Mouse (Mus musculus) embryonic fibroblast, embryonic 13.5 days (primary cell): Measurements from ENCODE around the gene Serpina3k.

Experiments used
- CTCF ChIP-seq: IDR thresholded peaks from 2 replicates; pipeline ENCODE4 v1.5.1; 2011; ENCODE audit warnings: mild to moderate bottlenecking, control low read depth, low read length, moderate library complexity, borderline replicate concordance; ENCODE audit not compliant: insufficient read depth
- POLR2A ChIP-seq: IDR thresholded peaks from 2 replicates; pipeline ENCODE4 v1.6.1; 2011; ENCODE audit warnings: low read depth, mild to moderate bottlenecking, control low read depth, low read length, moderate library complexity

GRCm38 (mm10) chr12:104305991-104306390 is 32.3 kb upstream of the Serpina3k start:
- no peak for TF ChIP-seq CTCF
- TF ChIP-seq POLR2A: no peak
